Mouse (Mus musculus) forebrain, embryonic 13.5 days (tissue): ENCODE results near the gene Ror1. TPM values are rescaled to one million over a fixed set of nuclear protein-coding genes. Genes with fewer than 3 reads are reported as not detected.

Experiments
- ATAC-seq: fragments of 200-750 bp; cut with Nextera tagmentation; 2 replicates; pipeline ENCODE4 v1.8.0; 2017
- H3K27ac ChIP-seq: fragments of 300-500 bp; sonication (generic); 2 replicates; pipeline ENCODE4 v1.5.1; 2015; ENCODE audit warnings: inconsistent platforms, mild to moderate bottlenecking, moderate library complexity
- H3K27me3 ChIP-seq: fragments of 300-500 bp; sonication (generic); 2 replicates; pipeline ENCODE4 v1.6.1; 2015; ENCODE audit warnings: mild to moderate bottlenecking, inconsistent platforms
- H3K36me3 ChIP-seq: fragments of 300-500 bp; sonication (generic); 2 replicates; pipeline ENCODE4 v1.6.1; 2015; ENCODE audit warnings: mild to moderate bottlenecking, inconsistent platforms; ENCODE audit not compliant: poor library complexity, severe bottlenecking
- H3K4me1 ChIP-seq: fragments of 300-500 bp; sonication (generic); 2 replicates; pipeline ENCODE4 v1.6.1; 2015; ENCODE audit warnings: inconsistent platforms
- H3K4me2 ChIP-seq: fragments of 300-500 bp; sonication (generic); 2 replicates; pipeline ENCODE4 v1.6.1; 2015; ENCODE audit warnings: inconsistent platforms, mild to moderate bottlenecking, moderate library complexity
- H3K4me3 ChIP-seq: fragments of 300-500 bp; sonication (generic); 2 replicates; pipeline ENCODE4 v1.5.1; 2015; ENCODE audit warnings: mild to moderate bottlenecking, inconsistent platforms
- H3K9ac ChIP-seq: fragments of 300-500 bp; sonication (generic); 2 replicates; pipeline ENCODE4 v1.6.1; 2015; ENCODE audit warnings: mild to moderate bottlenecking, inconsistent platforms
- H3K9me3 ChIP-seq: fragments of 300-500 bp; sonication (generic); replicated peaks from 2 replicates; pipeline ENCODE4 v1.6.1; 2016; ENCODE audit warnings: inconsistent platforms
- WGBS: fragments of 180-500 bp; shearing (Covaris S2); methylation state at CpG from one replicate; pipeline ENCODE4 v1.1.7; 2015; 5-methylcytosine and 5-hydroxymethylcytosine counted together
- polyA plus RNA-seq: library from polyadenylated mRNA; unstranded; fragments of >200 nt; fragmentation: Nextera tagmentation; extraction: Ambion mirVana; gene quantifications from 2 replicates; pipeline ENCODE4 v1.2.1, GENCODE M21; 2015

Ror1 gene
- polyA plus RNA-seq, 1 experiment from 2014 or later = 0.84 TPM

GRCm38 (mm10) chr4:100223532-100223931 is 127.9 kb downstream of the Ror1 start:
- H3K27me3 ChIP-seq = no peaks in the 10 kb centered on the region
- 43% methylated on average over 1 of the region's 1 CpGs for WGBS
- no peaks in the 10 kb centered on the region for H3K4me1 ChIP-seq
- H3K9ac ChIP-seq = no peak overlapping the region
- no peak overlapping the region for H3K27ac ChIP-seq
- H3K9me3 ChIP-seq = no peaks in the 10 kb centered on the region
- H3K4me2 ChIP-seq = no peak overlapping the region
- H3K36me3 ChIP-seq = no peaks in the 10 kb centered on the region
- no peak for ATAC-seq
- H3K4me3 ChIP-seq = no peak overlapping the region

- no peaks in the 10 kb centered on the region for H3K36me3 ChIP-seq
- H3K4me3 ChIP-seq = no peak overlapping the region
- no peak overlapping the region for H3K9ac ChIP-seq
- no peaks in the 10 kb centered on the region for H3K27me3 ChIP-seq
- no peaks in the 10 kb centered on the region for H3K4me1 ChIP-seq
- H3K9me3 ChIP-seq = no peaks in the 10 kb centered on the region
- ATAC-seq = no peak
- no peak overlapping the region for H3K4me2 ChIP-seq
- WGBS = 65% methylated on average over 3 of the region's 3 CpGs
- H3K27ac ChIP-seq = no peak overlapping the region
These were observed 128.4 kb downstream of the Ror1 start for GRCm38 (mm10) chr4:100223965-100224364.

DNA sequence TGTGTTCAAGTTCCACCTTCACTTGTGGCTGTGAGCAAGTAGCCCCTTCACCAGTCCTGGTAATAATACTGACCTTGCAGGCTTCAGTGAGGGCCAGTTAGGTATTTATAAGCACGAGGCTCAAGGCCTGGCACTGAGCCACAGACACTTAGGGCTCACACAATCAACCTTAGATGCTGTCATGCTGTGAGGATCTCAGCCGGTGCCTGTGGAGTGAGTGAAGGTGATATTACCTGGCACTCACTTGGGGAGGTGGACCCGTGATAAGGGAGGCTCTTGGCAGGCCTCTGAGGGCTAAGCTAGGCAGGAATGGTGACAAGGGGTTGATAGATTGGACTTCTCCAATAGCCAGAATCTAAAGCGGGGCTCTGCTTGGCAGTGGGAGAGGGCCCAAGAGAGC is 131.0 kb downstream of the Ror1 start:
- WGBS = 66% methylated on average over 4 of the region's 4 CpGs
- Histone ChIP-seq H3K4me3 (no peak overlapping the region), H3K9me3 (no peaks in the 10 kb centered on the region)

DNA sequence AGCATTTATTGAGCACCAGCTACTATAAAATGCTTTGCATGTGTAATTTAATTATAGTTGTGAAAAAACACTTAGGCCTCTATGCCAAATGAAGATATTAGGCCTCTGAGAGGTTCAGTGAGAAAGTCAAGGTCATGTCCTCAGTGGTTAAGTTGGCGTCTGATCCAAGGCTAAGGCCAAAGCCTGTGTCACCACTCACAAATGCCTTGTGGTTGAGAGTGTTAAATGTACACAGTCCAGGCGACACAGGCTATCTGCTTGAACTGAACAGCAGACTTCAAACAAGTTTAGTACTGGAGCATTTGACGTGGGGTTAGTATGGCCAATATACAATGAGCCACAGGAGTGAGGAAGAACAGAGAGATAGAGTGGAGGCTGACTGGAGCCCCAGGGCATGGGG is 132.5 kb downstream of the Ror1 start:
- no peak overlapping the region for H3K9ac ChIP-seq
- H3K4me1 ChIP-seq = no peaks in the 10 kb centered on the region
- no peaks in the 10 kb centered on the region for H3K36me3 ChIP-seq
- H3K4me2 ChIP-seq = no peak overlapping the region
- no peak overlapping the region for H3K4me3 ChIP-seq
- no peak for ATAC-seq
- no peaks in the 10 kb centered on the region for H3K9me3 ChIP-seq
- no peak overlapping the region for H3K27ac ChIP-seq
- H3K27me3 ChIP-seq = no peaks in the 10 kb centered on the region
- WGBS = 89% methylated on average over 3 of the region's 3 CpGs

More for the DNA sequence above, 131.0 kb downstream of the Ror1 start:
- H3K4me1 ChIP-seq = no peaks in the 10 kb centered on the region
- no peaks in the 10 kb centered on the region for H3K27me3 ChIP-seq
- H3K27ac ChIP-seq = no peak overlapping the region
- H3K4me2 ChIP-seq = no peak overlapping the region
- ATAC-seq = no peak
- no peaks in the 10 kb centered on the region for H3K36me3 ChIP-seq
- no peak overlapping the region for H3K9ac ChIP-seq

DNA sequence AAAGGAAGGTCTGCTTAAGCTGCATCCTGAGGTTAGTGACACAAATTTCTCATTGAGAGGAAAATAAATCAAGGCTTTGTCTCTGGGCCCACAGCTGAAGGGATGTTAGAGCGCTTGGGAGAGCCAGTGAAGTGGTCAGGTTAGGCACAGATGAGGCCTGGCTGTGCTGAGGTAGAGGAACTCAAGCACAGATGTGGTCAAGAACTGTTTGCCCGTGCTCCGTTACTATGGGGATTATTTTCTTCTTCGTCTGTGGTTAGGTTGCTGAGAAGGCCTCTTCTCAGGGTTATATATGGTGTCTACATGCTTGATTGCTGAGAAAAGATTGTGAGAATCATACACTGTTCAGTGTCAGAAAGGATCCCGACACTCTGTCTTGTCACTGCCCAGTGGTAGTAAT is 134.7 kb downstream of the Ror1 start:
- WGBS = 89% methylated on average over 5 of the region's 5 CpGs
- H3K27me3 ChIP-seq = no peaks in the 10 kb centered on the region

DNA sequence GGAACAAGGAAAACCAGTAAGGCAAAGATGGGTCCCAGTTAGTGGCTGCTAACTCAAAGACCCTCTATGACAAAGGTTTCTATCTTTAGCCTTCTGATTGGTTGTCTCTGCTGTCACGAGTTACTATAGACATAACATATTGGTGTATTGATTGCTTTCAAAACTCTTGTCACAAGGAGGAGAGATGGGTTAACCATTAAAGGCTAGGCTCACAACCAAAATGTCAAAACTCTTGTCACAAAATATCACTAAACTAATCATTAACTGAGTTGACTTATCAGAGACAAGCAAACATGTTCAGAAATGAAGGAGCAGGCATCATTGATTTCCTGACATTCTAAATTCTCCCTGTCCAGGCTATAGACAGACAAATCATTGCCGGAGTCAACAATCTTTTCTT is 135.4 kb downstream of the Ror1 start:
- WGBS = 80% methylated on average over 2 of the region's 2 CpGs
- no peak for ATAC-seq
- no peaks in the 10 kb centered on the region for H3K27me3 ChIP-seq
- H3K27ac ChIP-seq = no peak overlapping the region
- no peak overlapping the region for H3K4me3 ChIP-seq
- H3K4me1 ChIP-seq = no peaks in the 10 kb centered on the region
- no peak overlapping the region for H3K4me2 ChIP-seq
- H3K9ac ChIP-seq = no peak overlapping the region
- H3K9me3 ChIP-seq = no peaks in the 10 kb centered on the region
- no peaks in the 10 kb centered on the region for H3K36me3 ChIP-seq

More for the DNA sequence above, 134.7 kb downstream of the Ror1 start:
- no peak for ATAC-seq
- no peaks in the 10 kb centered on the region for H3K4me1 ChIP-seq
- no peak overlapping the region for H3K4me3 ChIP-seq
- no peak overlapping the region for H3K9ac ChIP-seq
- no peak overlapping the region for H3K4me2 ChIP-seq
- H3K36me3 ChIP-seq = no peaks in the 10 kb centered on the region
- no peaks in the 10 kb centered on the region for H3K9me3 ChIP-seq
- no peak overlapping the region for H3K27ac ChIP-seq

DNA sequence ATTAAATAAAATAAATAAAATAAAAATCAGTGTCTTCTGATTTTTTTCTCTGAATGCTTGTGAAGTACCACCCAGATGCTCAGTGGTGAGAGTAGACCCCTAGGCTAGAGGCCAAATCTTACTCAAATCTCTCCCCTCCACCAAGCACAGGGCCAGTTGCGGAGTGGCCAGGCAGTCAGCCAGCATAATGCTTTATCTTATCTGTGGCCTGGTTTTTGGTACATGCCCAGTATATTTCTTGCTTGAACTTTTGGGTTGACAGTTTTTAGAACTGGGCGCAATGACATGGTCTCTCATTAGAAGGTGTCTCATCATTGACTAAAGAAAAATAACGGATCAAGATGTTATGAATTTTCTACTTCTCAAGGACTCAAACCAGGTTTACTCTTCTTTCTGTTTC is 136.3 kb downstream of the Ror1 start:
- 95% methylated on average over 3 of the region's 3 CpGs for WGBS
- H3K9ac ChIP-seq = no peak overlapping the region
- H3K9me3 ChIP-seq = no peaks in the 10 kb centered on the region
- H3K27ac ChIP-seq = no peak overlapping the region
- no peak overlapping the region for H3K4me2 ChIP-seq
- H3K36me3 ChIP-seq = no peaks in the 10 kb centered on the region
- no peak overlapping the region for H3K4me3 ChIP-seq
- H3K4me1 ChIP-seq = no peaks in the 10 kb centered on the region
- no peaks in the 10 kb centered on the region for H3K27me3 ChIP-seq
- no peak for ATAC-seq

GRCm38 (mm10) chr4:100232541-100232940 is 136.9 kb downstream of the Ror1 start:
- no peaks in the 10 kb centered on the region for H3K4me1 ChIP-seq
- no peak overlapping the region for H3K27ac ChIP-seq
- H3K36me3 ChIP-seq = no peaks in the 10 kb centered on the region
- H3K9me3 ChIP-seq = no peaks in the 10 kb centered on the region
- H3K4me2 ChIP-seq = no peak overlapping the region
- 93% methylated on average over 7 of the region's 7 CpGs for WGBS
- H3K27me3 ChIP-seq = no peaks in the 10 kb centered on the region
- H3K4me3 ChIP-seq = no peak overlapping the region
- ATAC-seq = no peak
- H3K9ac ChIP-seq = no peak overlapping the region

- H3K9ac ChIP-seq = no peak overlapping the region
- no peak overlapping the region for H3K4me2 ChIP-seq
- H3K27ac ChIP-seq = no peak overlapping the region
- no peaks in the 10 kb centered on the region for H3K36me3 ChIP-seq
- no peak for ATAC-seq
- no peaks in the 10 kb centered on the region for H3K27me3 ChIP-seq
- H3K4me3 ChIP-seq = no peak overlapping the region
- no peaks in the 10 kb centered on the region for H3K4me1 ChIP-seq
- WGBS = 95% methylated on average over 10 of the region's 10 CpGs
- H3K9me3 ChIP-seq = no peaks in the 10 kb centered on the region
These were observed 138.2 kb downstream of the Ror1 start for GRCm38 (mm10) chr4:100233770-100234169.

GRCm38 (mm10) chr4:100236339-100236738 is 140.7 kb downstream of the Ror1 start:
- Histone ChIP-seq H3K4me1 (no peaks in the 10 kb centered on the region), H3K27ac (no peak overlapping the region), H3K9ac (no peak overlapping the region), H3K27me3 (no peaks in the 10 kb centered on the region), H3K36me3 (no peaks in the 10 kb centered on the region), H3K4me3 (no peak overlapping the region), H3K9me3 (no peaks in the 10 kb centered on the region), H3K4me2 (no peak overlapping the region)
- ATAC-seq = no peak
- 84% methylated on average over 3 of the region's 3 CpGs for WGBS

- Histone ChIP-seq H3K9ac (no peak overlapping the region), H3K4me1 (no peaks in the 10 kb centered on the region), H3K4me2 (no peak overlapping the region), H3K27me3 (no peaks in the 10 kb centered on the region), H3K27ac (no peak overlapping the region), H3K36me3 (no peaks in the 10 kb centered on the region), H3K9me3 (no peaks in the 10 kb centered on the region), H3K4me3 (no peak overlapping the region)
- ATAC-seq = no peak
- 82% methylated on average over 6 of the region's 6 CpGs for WGBS
These were observed 146.6 kb downstream of the Ror1 start for GRCm38 (mm10) chr4:100242061-100242756.

DNA sequence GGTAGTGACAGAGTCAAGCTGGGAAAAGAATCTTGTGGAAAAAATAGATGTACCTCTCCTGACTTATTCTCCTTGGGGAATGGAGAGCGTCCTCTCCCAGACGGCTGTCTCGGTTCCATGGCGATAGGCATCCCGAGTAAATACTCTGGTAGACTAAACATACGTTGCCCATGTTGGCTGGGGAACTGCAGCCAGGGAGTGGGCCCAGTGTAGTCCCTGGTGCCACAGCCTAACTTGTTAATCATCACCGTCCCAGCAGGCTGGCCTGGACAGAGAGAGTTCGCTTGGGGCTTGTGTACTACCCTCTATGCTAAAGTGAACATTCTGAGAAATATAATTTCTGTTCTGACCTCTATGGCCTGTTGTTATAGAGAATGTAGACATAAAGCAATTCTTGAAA is 148.7 kb downstream of the Ror1 start:
- no peaks in the 10 kb centered on the region for H3K36me3 ChIP-seq
- no peaks in the 10 kb centered on the region for H3K4me1 ChIP-seq
- no peaks in the 10 kb centered on the region for H3K27me3 ChIP-seq
- no peak overlapping the region for H3K4me2 ChIP-seq
- no peak overlapping the region for H3K9ac ChIP-seq
- H3K4me3 ChIP-seq = no peak overlapping the region
- H3K9me3 ChIP-seq = no peaks in the 10 kb centered on the region
- no peak overlapping the region for H3K27ac ChIP-seq
- no peak for ATAC-seq
- WGBS = 93% methylated on average over 8 of the region's 8 CpGs

DNA sequence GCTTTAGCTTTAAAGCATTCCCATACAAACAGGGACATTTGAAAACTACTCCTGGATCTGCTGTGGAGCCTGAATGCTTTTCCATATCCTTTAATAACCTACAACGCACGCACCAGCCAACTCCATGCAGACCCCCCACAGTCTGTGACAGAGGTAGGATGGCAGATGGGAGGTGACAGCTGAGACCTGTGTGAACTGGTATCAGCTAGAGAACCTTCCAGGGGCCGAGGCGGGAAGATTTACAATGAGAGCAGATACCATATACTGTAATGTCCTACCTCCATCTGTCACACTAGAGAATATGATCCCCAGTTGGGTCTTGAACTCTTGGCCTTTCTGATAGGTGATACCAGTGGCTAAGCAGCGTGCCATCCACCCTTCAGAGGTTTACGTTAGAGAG is 149.1 kb downstream of the Ror1 start:
- no peak for ATAC-seq
- H3K27ac ChIP-seq = no peak overlapping the region
- WGBS = 79% methylated on average over 6 of the region's 6 CpGs
- H3K27me3 ChIP-seq = no peaks in the 10 kb centered on the region
- H3K9me3 ChIP-seq = no peaks in the 10 kb centered on the region
- H3K4me3 ChIP-seq = no peak overlapping the region
- no peak overlapping the region for H3K9ac ChIP-seq
- H3K36me3 ChIP-seq = no peaks in the 10 kb centered on the region
- no peaks in the 10 kb centered on the region for H3K4me1 ChIP-seq
- H3K4me2 ChIP-seq = no peak overlapping the region
